Mouse (Mus musculus) skeletal muscle tissue, adult 2 months (tissue): ENCODE results near the gene Zmym5.
"Not testable (repeated sequence)": the region's sequence is repeated elsewhere in the genome, so short reads cannot be mapped to it uniquely, and the experiment has no call there.

Source experiments
- DNase-seq: peaks from one replicate; pipeline ENCODE4 v3.0.0-alpha.2; 2012; ENCODE audit warnings: low read depth, low spot score

Gene Zmym5

DNA sequence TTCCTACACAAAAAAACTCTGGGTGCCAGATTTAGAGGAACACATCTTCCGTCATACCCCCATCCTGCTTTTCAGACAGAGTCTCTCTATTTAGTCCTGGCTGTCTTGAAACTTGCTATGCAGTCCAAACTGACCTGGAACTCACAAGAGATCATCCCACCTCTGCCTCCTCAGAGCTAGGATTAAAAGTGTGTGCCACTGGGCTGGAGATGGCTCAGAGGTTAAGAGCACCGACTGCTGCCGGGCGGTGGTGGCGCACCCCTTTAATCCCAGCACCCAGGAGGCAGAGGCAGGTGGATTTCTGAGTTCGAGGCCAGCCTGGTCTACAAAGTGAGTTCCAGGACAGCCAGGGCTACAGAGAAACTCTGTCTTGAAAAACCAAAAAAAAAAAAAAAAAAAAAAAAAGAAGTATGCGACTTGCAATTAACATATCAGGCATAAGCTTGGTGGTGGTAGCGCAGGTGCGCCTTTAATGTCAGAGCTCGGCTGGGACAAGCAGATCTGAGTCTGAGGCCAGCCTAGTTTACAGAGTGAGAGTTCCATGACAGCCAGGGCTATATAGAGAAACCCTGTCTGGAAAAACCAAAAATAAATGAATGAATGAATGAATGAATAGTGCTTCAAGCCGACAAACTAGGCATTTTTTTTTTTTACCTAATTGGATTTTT lies 34.8 kb downstream of the Zmym5 start:
- no peak for DNase-seq

DNA sequence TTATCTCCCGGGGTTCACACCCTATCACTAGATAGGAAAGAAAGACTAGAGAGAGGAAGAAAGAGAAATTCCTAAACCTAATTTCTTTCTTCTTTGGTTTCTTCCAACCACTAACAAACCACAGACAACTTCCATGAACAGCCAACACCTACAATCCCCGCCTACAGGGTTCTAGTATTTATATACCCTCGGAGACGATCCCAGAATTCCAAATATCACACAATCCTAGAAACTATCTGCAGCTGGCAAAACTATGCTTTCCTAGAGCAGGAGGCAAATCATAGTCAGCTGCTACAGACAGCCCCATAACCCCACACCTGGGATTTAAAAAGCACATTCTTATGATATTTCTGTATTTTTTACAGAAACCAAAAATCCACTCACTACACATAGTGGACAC lies 36.1 kb downstream of the Zmym5 start:
- DNase-seq, result no peak

DNA sequence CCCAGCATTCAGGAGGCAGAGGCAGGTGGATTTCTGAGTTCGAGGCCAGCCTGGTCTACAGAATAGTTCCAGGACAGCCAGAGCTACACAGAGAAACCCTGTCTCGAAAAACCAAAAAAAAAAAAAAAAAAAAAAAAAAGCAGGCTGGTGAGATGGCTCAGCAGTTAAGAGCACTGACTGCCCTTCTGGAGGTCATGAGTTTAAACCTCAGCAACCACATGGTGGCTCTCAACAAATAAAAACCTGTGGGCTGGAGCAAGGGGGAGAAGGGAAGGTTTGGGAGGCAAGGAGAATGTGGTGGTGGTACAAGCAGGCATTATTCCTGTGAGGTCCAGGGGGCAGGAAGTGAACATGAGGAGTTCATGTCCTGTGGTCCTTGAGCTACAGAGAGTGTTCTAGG lies 45.1 kb downstream of the Zmym5 start:
- DNase-seq, result not testable (repeated sequence)

DNA sequence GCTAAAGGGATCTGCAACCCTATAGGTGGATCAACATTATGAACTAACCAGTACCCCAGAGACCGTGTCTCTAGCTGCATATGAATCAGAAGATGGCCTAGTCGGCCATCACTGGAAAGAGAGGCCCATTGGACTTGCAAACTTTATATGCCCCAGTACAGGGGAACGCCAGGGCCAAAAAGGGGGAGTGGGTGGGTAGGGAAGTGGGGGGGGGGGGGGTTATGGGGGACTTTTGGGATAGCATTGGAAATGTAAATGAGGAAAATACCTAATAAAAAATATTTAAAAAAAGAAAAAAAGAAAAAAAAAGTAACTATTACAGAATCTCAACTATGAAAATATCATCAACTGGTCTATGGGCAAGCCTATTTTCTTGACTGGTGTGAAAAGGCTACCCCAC lies 46.4 kb downstream of the Zmym5 start:
- not testable (repeated sequence) for DNase-seq

DNA sequence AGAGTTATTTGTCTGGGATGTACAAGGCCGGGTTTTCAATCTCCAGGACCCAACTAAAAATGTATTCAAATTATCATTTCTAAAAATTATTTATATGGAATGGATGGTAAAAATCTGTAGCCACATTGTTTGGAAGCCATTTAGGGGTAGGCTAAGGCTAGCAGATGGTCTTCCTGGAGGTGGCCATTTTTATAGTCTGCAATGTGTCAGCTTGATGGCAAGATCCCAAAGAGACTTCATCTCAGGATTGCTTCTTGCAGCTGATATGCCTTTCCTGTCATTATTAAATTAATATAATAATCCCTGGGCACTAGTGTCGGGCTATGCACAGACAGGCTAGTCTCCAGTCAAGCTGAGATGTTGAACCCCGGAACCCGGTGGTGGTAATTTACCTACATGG lies 60.2 kb downstream of the Zmym5 start:
- no peak for DNase-seq
